Mouse (Mus musculus) CH12.LX (cell line): ENCODE results near the gene Fam20a. TPM values are rescaled to one million over a fixed set of nuclear protein-coding genes. Genes with fewer than 3 reads are reported as not detected.

Experiments used
- DNase-seq: peaks from one replicate; pipeline ENCODE4 v3.0.0-alpha.2; 2013; ENCODE audit errors: extremely low read depth
- H3K27ac ChIP-seq: 2 replicates; pipeline ENCODE4 v1.5.1; 2012; ENCODE audit warnings: low read depth, mild to moderate bottlenecking, control low read depth, moderate library complexity; ENCODE audit not compliant: insufficient read depth
- H3K27me3 ChIP-seq: replicated peaks from 2 replicates; pipeline ENCODE3; 2012; ENCODE audit warnings: inconsistent platforms
- H3K36me3 ChIP-seq, 2 experiments: replicated peaks in 1 of 2; 2 replicates each; pipeline versions ENCODE3 to v1.6.1; 2012; ENCODE audit warnings: inconsistent platforms in 1 of 2, low read length in 1 of 2, mild to moderate bottlenecking in 1 of 2, mixed read lengths in 1 of 2, moderate library complexity in 1 of 2; ENCODE audit not compliant: control insufficient read depth in 1 of 2, insufficient read depth in 1 of 2
- H3K4me1 ChIP-seq, 2 experiments: 2 replicates each; pipeline ENCODE4 v1.6.1; 2012; ENCODE audit warnings: inconsistent platforms in 1 of 2, moderate library complexity in 1 of 2; ENCODE audit not compliant: insufficient read depth in 2 of 2, control insufficient read depth in 1 of 2
- H3K4me2 ChIP-seq: 2 replicates; pipeline ENCODE4 v1.6.1; 2012; ENCODE audit warnings: low read depth, mild to moderate bottlenecking, control low read depth; ENCODE audit not compliant: poor library complexity, insufficient read depth, severe bottlenecking
- H3K4me3 ChIP-seq, 3 experiments: fragments of 150-350 bp in 1 of 3; sonication (generic) in 1 of 3; replicated peaks in 1 of 3; 2 replicates each; pipeline versions ENCODE3 to v1.5.1; 2011 to 2012; ENCODE audit warnings: low read depth in 2 of 3, low read length in 2 of 3, mild to moderate bottlenecking in 2 of 3, moderate library complexity in 2 of 3, control low read depth in 1 of 3, improper control_type of control experiment in 1 of 3, inconsistent platforms in 1 of 3, mixed read lengths in 1 of 3; ENCODE audit not compliant: poor library complexity in 1 of 3
- H3K79me2 ChIP-seq: replicated peaks from 2 replicates; pipeline ENCODE4 v1.6.1; 2012; ENCODE audit warnings: mild to moderate bottlenecking, moderate library complexity; ENCODE audit not compliant: control insufficient read depth, poor library complexity, insufficient read depth, severe bottlenecking; ENCODE audit errors: extremely low read depth
- H3K9ac ChIP-seq: 2 replicates; pipeline ENCODE4 v1.6.1; 2012; ENCODE audit warnings: low read depth, mild to moderate bottlenecking, control low read depth, moderate library complexity; ENCODE audit not compliant: insufficient read depth
- H3K9me3 ChIP-seq: replicated peaks from 2 replicates; pipeline ENCODE3; 2012; ENCODE audit warnings: low read length, inconsistent platforms, mixed read lengths
- BHLHE40 ChIP-seq: IDR thresholded peaks from 2 replicates; pipeline ENCODE4 v1.6.1; 2011; ENCODE audit warnings: mild to moderate bottlenecking, low read depth, low read length, improper control_type of control experiment
- CHD1 ChIP-seq: IDR thresholded peaks from 2 replicates; pipeline ENCODE4 v1.6.1; 2012; ENCODE audit warnings: low read depth, low read length, improper control_type of control experiment, inconsistent platforms
- CHD2 ChIP-seq: IDR thresholded peaks from 2 replicates; pipeline ENCODE4 v1.6.1; 2011; ENCODE audit warnings: low read length, improper control_type of control experiment
- CTCF ChIP-seq, 2 experiments: IDR thresholded peaks in 1 of 2; conservative IDR thresholded peaks in 1 of 2; 2 replicates each; pipeline ENCODE4 v1.5.1; 2011 to 2012; ENCODE audit warnings: low read depth in 2 of 2, low read length in 2 of 2, improper control_type of control experiment in 1 of 2, inconsistent platforms in 1 of 2, mild to moderate bottlenecking in 1 of 2, moderate library complexity in 1 of 2
- E2F4 ChIP-seq: IDR thresholded peaks from 2 replicates; pipeline ENCODE4 v1.6.1; 2011; ENCODE audit warnings: low read depth, low read length, improper control_type of control experiment; ENCODE audit not compliant: insufficient replicate concordance
- ELF1 ChIP-seq: IDR thresholded peaks from 2 replicates; pipeline ENCODE4 v1.6.1; 2014; ENCODE audit warnings: low read depth, mild to moderate bottlenecking, inconsistent platforms, low read length, improper control_type of control experiment
- EP300 ChIP-seq: IDR thresholded peaks from 2 replicates; pipeline ENCODE4 v1.6.1; 2011; ENCODE audit warnings: low read length, improper control_type of control experiment
- GABPA ChIP-seq: IDR thresholded peaks from 2 replicates; pipeline ENCODE4 v1.6.1; 2012; ENCODE audit warnings: low read depth, low read length, improper control_type of control experiment, inconsistent platforms; ENCODE audit not compliant: insufficient replicate concordance
- HCFC1 ChIP-seq: IDR thresholded peaks from 2 replicates; pipeline ENCODE4 v1.6.1; 2012; ENCODE audit warnings: low read depth, mild to moderate bottlenecking, inconsistent platforms, low read length, improper control_type of control experiment
- IRF4 ChIP-seq: IDR thresholded peaks from 2 replicates; pipeline ENCODE4 v1.6.1; 2014; ENCODE audit warnings: low read depth, mild to moderate bottlenecking, inconsistent platforms, low read length, improper control_type of control experiment
- MAX ChIP-seq: IDR thresholded peaks from 2 replicates; pipeline ENCODE4 v1.6.1; 2011; ENCODE audit warnings: low read length, improper control_type of control experiment
- POLR2AphosphoS2 ChIP-seq: IDR thresholded peaks from 2 replicates; pipeline ENCODE4 v1.6.1; 2011; ENCODE audit warnings: low read depth, low read length, improper control_type of control experiment
- SIN3A ChIP-seq: IDR thresholded peaks from 2 replicates; pipeline ENCODE4 v1.6.1; 2012; ENCODE audit warnings: low read length, improper control_type of control experiment, inconsistent platforms
- TBP ChIP-seq: conservative IDR thresholded peaks from 2 replicates; pipeline ENCODE4 v1.6.1; 2011; ENCODE audit warnings: low read depth, low read length, improper control_type of control experiment
- ZC3H11A ChIP-seq: IDR thresholded peaks from 2 replicates; pipeline ENCODE4 v1.6.1; 2012; ENCODE audit warnings: low read depth, mild to moderate bottlenecking, inconsistent platforms, low read length, improper control_type of control experiment
- ZNF384 ChIP-seq: IDR thresholded peaks from 2 replicates; pipeline ENCODE4 v1.6.1; 2012; ENCODE audit warnings: low read depth, low read length, improper control_type of control experiment, inconsistent platforms
- dilution Hi-C: fragments of 300-500 bp; cut with MboI; formaldehyde crosslinking; loops from 2 replicates; pipeline ENCODE4 v1.14.3; 2020; ENCODE audit warnings: low sequenced_read_pairs; ENCODE audit not compliant: extremely low pct_unique_long_range_greater_than_20kb, extremely low pct_ligation_motif_present
- in situ Hi-C: fragments of 300-500 bp; cut with MboI; formaldehyde crosslinking; loops from 3 replicates; pipeline ENCODE4 v1.14.3; 2019; ENCODE audit warnings: low sequenced_read_pairs, low pct_ligation_motif_present, low pct_unique_long_range_greater_than_20kb, mixed read lengths
- polyA plus RNA-seq: library from polyadenylated mRNA; unstranded; fragments of >175 nt; gene quantifications from 2 replicates; pipeline ENCODE4 v1.2.1, GENCODE M21; 2012; ENCODE audit warnings: low read depth; ENCODE audit not compliant: insufficient read length
- total RNA-seq, 2 experiments: library from RNA; depleted of rRNA; stranded (reverse); fragments of 300-350 nt in 1 of 2; fragments of >200 nt in 1 of 2; gene quantifications; 2 replicates each; pipeline ENCODE4 v1.2.3; 2012 to 2014

The Fam20a gene
- total and polyA plus RNA-seq, 3 experiments: 0.08 TPM; not detected in 2

- Histone ChIP-seq H3K9me3 (no peaks in the 10 kb centered on the region), H3K79me2 (no peaks in the 10 kb centered on the region), H3K27me3 (no peaks in the 10 kb centered on the region), H3K4me1 (peaks cover 2 to 8% of the 10 kb centered on the region in 2 experiments; a peak in 2 of 4 replicates), H3K4me3 (no peak overlapping the region), H3K9ac (no peak overlapping the region), H3K4me2 (peak overlapping the region; percentile 35), H3K27ac (no peak overlapping the region), H3K36me3 (peaks cover 0 to 2% of the 10 kb centered on the region in 2 experiments)
- dilution Hi-C loops: no loop called here
- in situ Hi-C loops: loop anchor here (25.0 kb wide), 1 partner anchor 584 kb away; the partner anchor contains the start of gene Abca6
- DNase-seq: no peak
- TF ChIP-seq ZC3H11A (no peak), ZNF384 (0 out of 2 replicates have a peak, but pooled peaks have one; percentile 32)
Measured at GRCm38 (mm10) chr11:109678291-109678690, 43.8 kb downstream of the Fam20a start.

DNA sequence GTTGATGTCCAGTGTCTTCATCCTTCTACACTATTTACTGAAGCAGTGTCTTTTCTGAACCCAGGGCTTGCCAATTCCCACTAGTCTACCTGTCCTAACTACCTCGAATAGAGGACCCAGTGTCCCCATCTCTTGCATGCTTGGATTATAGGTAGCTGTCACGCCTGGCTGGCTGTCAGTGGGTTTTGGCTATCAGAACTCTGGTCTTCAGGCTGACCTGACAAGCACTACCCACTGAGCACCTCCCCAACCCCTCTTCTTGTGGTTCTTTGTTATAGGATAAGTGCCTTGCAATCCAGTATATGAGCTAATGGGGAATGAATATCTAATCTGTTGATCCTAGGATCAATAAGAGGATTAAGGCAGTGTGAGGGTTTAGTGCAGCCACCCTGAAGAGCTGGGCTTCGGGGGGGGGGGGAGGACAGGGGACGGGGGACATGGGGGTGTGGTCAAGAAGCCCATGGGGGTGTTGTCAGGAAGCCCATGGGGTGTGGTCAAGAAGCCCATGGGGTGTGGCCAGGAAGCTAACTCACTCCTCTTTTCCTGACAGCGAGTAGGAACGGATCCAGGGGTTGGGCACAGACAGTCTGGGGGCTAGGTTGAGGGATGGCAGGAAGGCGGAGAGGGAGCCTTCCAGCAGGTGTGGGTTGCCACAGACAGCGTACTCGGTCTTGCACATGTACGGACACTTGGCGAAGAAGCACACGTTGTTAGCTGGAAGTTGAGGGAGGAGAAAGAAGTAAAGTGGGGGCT lies 45.3 kb downstream of the Fam20a start:
- H3K36me3 ChIP-seq: peaks cover 0 to 12% of the 10 kb centered on the region in 2 experiments
- H3K27ac ChIP-seq: no peak overlapping the region
- dilution Hi-C loops: no loop called here
- no peak overlapping the region for H3K4me3 ChIP-seq
- no peaks in the 10 kb centered on the region for H3K79me2 ChIP-seq
- H3K9ac ChIP-seq: no peak overlapping the region
- H3K27me3 ChIP-seq: no peaks in the 10 kb centered on the region
- TF ChIP-seq ZC3H11A (no peak), EP300 (no peak), ELF1 (no peak), HCFC1 (no peak), CHD1 (no peak), E2F4 (no peak), MAX (no peak), IRF4 (no peak), POLR2AphosphoS2 (no peak)
- in situ Hi-C loops: loop anchor here (25.0 kb wide), 1 partner anchor 586 kb away; the partner anchor contains the start of gene Abca6
- H3K4me1 ChIP-seq: peaks cover 6 to 16% of the 10 kb centered on the region in 2 experiments; a peak in 2 of 4 replicates
- no peak for DNase-seq
- no peaks in the 10 kb centered on the region for H3K9me3 ChIP-seq
- no peak overlapping the region for H3K4me2 ChIP-seq

GRCm38 (mm10) chr11:109675771-109676170 lies 46.3 kb downstream of the Fam20a start:
- Histone ChIP-seq H3K4me3 (no peak overlapping the region), H3K27ac (no peak overlapping the region), H3K79me2 (no peaks in the 10 kb centered on the region), H3K9ac (no peak overlapping the region), H3K9me3 (no peaks in the 10 kb centered on the region), H3K27me3 (no peaks in the 10 kb centered on the region), H3K4me1 (peaks cover 10 to 26% of the 10 kb centered on the region in 2 experiments), H3K4me2 (no peak overlapping the region), H3K36me3 (peaks cover under 1 to 16% of the 10 kb centered on the region in 2 experiments)
- in situ Hi-C loops (loop anchor here (25.0 kb wide), 1 partner anchor 587 kb away; the partner anchor contains the start of gene Abca6), dilution Hi-C loops (no loop called here)
- TF ChIP-seq ZNF384 (no peak), POLR2AphosphoS2 (no peak), SIN3A (no peak), GABPA (no peak), CTCF (conservative IDR thresholded peaks at IDR 0.05 in 1 of 2, IDR thresholded peaks at IDR 0.05 in 1 of 2; ENCODE audit: low read depth in 2 of 2, low read length in 2 of 2) (no peak), TBP (no peak), CHD1 (no peak), CHD2 (no peak), ZC3H11A (no peak), BHLHE40 (no peak)
- DNase-seq: no peak
